Mouse (Mus musculus): ENCODE measurements around the gene Zfp710. TPM values are rescaled to one million over a fixed set of nuclear protein-coding genes. Genes with fewer than 3 reads are reported as not detected.

The Zfp710 gene
- polyA plus RNA-seq, 1 experiment from 2014 or later: 21.5 TPM

- Histone ChIP-seq H3K4me1 (peaks cover 36% of the 10 kb centered on the region), H3K9me3 (no peaks in the 10 kb centered on the region), H3K27me3 (replicated peaks; ENCODE audit: low read depth, poor library complexity, severe bottlenecking) (no peaks in the 10 kb centered on the region), H3K36me3 (replicated peaks) (peaks cover 60% of the 10 kb centered on the region), H3K4me3 (no peak overlapping the region), H3K27ac (replicated peaks) (no peak overlapping the region)
- WGBS: 95% methylated on average over 42 of the region's 42 CpGs
- DNase-seq (ENCODE audit: low spot score): no peak
These were observed 57.3 kb downstream of the Zfp710 start for GRCm38 (mm10) chr7:80081586-80082554.

- H3K36me3 ChIP-seq (replicated peaks): peaks cover 86% of the 10 kb centered on the region
- no peak overlapping the region for H3K4me3 ChIP-seq
- WGBS: 64% methylated on average over 7 of the region's 7 CpGs
- peaks cover 10% of the 10 kb centered on the region for H3K4me1 ChIP-seq
- DNase-seq (ENCODE audit: low spot score): peak; percentile 82
- H3K9me3 ChIP-seq: no peaks in the 10 kb centered on the region
- no peaks in the 10 kb centered on the region for H3K27me3 ChIP-seq (replicated peaks; ENCODE audit: low read depth, poor library complexity, severe bottlenecking)
- H3K27ac ChIP-seq (replicated peaks): no peak overlapping the region
These were observed 59.9 kb downstream of the Zfp710 start for GRCm38 (mm10) chr7:80084484-80084931.

GRCm38 (mm10) chr7:80085970-80086715 is 61.5 kb downstream of the Zfp710 start:
- 85% methylated on average over 33 of the region's 33 CpGs for WGBS
- peaks cover 4% of the 10 kb centered on the region; the same call in 1 of the 2 replicates for H3K4me1 ChIP-seq
- peak; percentile 43 for DNase-seq (ENCODE audit: low spot score)
- no peak overlapping the region for H3K27ac ChIP-seq (replicated peaks)
- no peaks in the 10 kb centered on the region for H3K9me3 ChIP-seq
- H3K27me3 ChIP-seq (replicated peaks; ENCODE audit: low read depth, poor library complexity, severe bottlenecking): no peaks in the 10 kb centered on the region
- no peak overlapping the region for H3K4me3 ChIP-seq
- H3K36me3 ChIP-seq (replicated peaks): peaks cover 99% of the 10 kb centered on the region

- H3K27me3 ChIP-seq (replicated peaks; ENCODE audit: low read depth, poor library complexity, severe bottlenecking): no peaks in the 10 kb centered on the region
- no peak overlapping the region for H3K27ac ChIP-seq (replicated peaks)
- H3K36me3 ChIP-seq (replicated peaks): peaks cover 99% of the 10 kb centered on the region
- H3K9me3 ChIP-seq: no peaks in the 10 kb centered on the region
- 92% methylated on average over 9 of the region's 9 CpGs for WGBS
- DNase-seq (ENCODE audit: low spot score): peak; percentile 10
- no peak overlapping the region for H3K4me3 ChIP-seq
- H3K4me1 ChIP-seq: peaks cover 10% of the 10 kb centered on the region; the same call in 1 of the 2 replicates
These were observed 63.6 kb downstream of the Zfp710 start for GRCm38 (mm10) chr7:80088191-80088590.

GRCm38 (mm10) chr7:80090191-80091003 is 65.8 kb downstream of the Zfp710 start:
- H3K36me3 ChIP-seq (replicated peaks): peaks cover 100% of the 10 kb centered on the region

GRCm38 (mm10) chr7:80091004-80091865 is 66.6 kb downstream of the Zfp710 start:
- DNase-seq (ENCODE audit: low spot score): no peak
- 0 out of 2 replicates have a peak overlapping the region, but pooled peaks have one; percentile 7 for H3K27ac ChIP-seq (replicated peaks)
- H3K36me3 ChIP-seq (replicated peaks): peaks cover 100% of the 10 kb centered on the region
- no peaks in the 10 kb centered on the region for H3K9me3 ChIP-seq
- H3K4me1 ChIP-seq: peaks cover 8% of the 10 kb centered on the region; the same call in 1 of the 2 replicates
- no peaks in the 10 kb centered on the region for H3K27me3 ChIP-seq (replicated peaks; ENCODE audit: low read depth, poor library complexity, severe bottlenecking)
- no peak overlapping the region for H3K4me3 ChIP-seq
- 68% methylated on average over 13 of the region's 13 CpGs for WGBS

More at GRCm38 (mm10) chr7:80090191-80091003, 65.8 kb downstream of the Zfp710 start:
- H3K4me1 ChIP-seq: peaks cover 10% of the 10 kb centered on the region; the same call in 1 of the 2 replicates
- peak; percentile 16 for DNase-seq (ENCODE audit: low spot score)
- no peaks in the 10 kb centered on the region for H3K9me3 ChIP-seq
- H3K4me3 ChIP-seq: no peak overlapping the region
- H3K27ac ChIP-seq (replicated peaks): no peak overlapping the region
- no peaks in the 10 kb centered on the region for H3K27me3 ChIP-seq (replicated peaks; ENCODE audit: low read depth, poor library complexity, severe bottlenecking)
- 87% methylated on average over 18 of the region's 18 CpGs for WGBS

GRCm38 (mm10) chr7:80091866-80092210 is 67.2 kb downstream of the Zfp710 start:
- 0 out of 2 replicates have a peak overlapping the region, but pooled peaks have one; percentile 7 for H3K27ac ChIP-seq (replicated peaks)
- H3K9me3 ChIP-seq: no peaks in the 10 kb centered on the region
- H3K4me3 ChIP-seq: no peak overlapping the region
- H3K27me3 ChIP-seq (replicated peaks; ENCODE audit: low read depth, poor library complexity, severe bottlenecking): no peaks in the 10 kb centered on the region
- H3K36me3 ChIP-seq (replicated peaks): peaks cover 100% of the 10 kb centered on the region
- H3K4me1 ChIP-seq: peaks cover 6% of the 10 kb centered on the region; the same call in 1 of the 2 replicates
- peak; percentile 10 for DNase-seq (ENCODE audit: low spot score)
- WGBS: 84% methylated on average over 4 of the region's 4 CpGs

- H3K27ac ChIP-seq (replicated peaks): no peak overlapping the region
- H3K4me3 ChIP-seq: no peak overlapping the region
- H3K4me1 ChIP-seq: peaks cover 6% of the 10 kb centered on the region; the same call in 1 of the 2 replicates
- DNase-seq (ENCODE audit: low spot score): peak; percentile 9
- H3K9me3 ChIP-seq: no peaks in the 10 kb centered on the region
- WGBS: 89% methylated on average over 9 of the region's 9 CpGs
- peaks cover 100% of the 10 kb centered on the region for H3K36me3 ChIP-seq (replicated peaks)
- no peaks in the 10 kb centered on the region for H3K27me3 ChIP-seq (replicated peaks; ENCODE audit: low read depth, poor library complexity, severe bottlenecking)
These were observed 67.9 kb downstream of the Zfp710 start for GRCm38 (mm10) chr7:80092351-80093046.

GRCm38 (mm10) chr7:80094481-80094880 is 69.9 kb downstream of the Zfp710 start:
- Histone ChIP-seq H3K36me3 (replicated peaks) (peaks cover 100% of the 10 kb centered on the region), H3K27ac (replicated peaks) (no peak overlapping the region), H3K4me1 (peaks cover 6% of the 10 kb centered on the region; the same call in 1 of the 2 replicates), H3K27me3 (replicated peaks; ENCODE audit: low read depth, poor library complexity, severe bottlenecking) (no peaks in the 10 kb centered on the region), H3K9me3 (no peaks in the 10 kb centered on the region), H3K4me3 (no peak overlapping the region)
- 82% methylated on average over 5 of the region's 5 CpGs for WGBS
- peak; percentile 7 for DNase-seq (ENCODE audit: low spot score)

- Histone ChIP-seq H3K9me3 (no peaks in the 10 kb centered on the region), H3K4me1 (peaks cover 6% of the 10 kb centered on the region; the same call in 1 of the 2 replicates), H3K36me3 (replicated peaks) (peaks cover 100% of the 10 kb centered on the region), H3K4me3 (no peak overlapping the region), H3K27me3 (replicated peaks; ENCODE audit: low read depth, poor library complexity, severe bottlenecking) (no peaks in the 10 kb centered on the region), H3K27ac (replicated peaks) (no peak overlapping the region)
- WGBS: 93% methylated on average over 20 of the region's 20 CpGs
- no peak for DNase-seq (ENCODE audit: low spot score)
These were observed 71.1 kb downstream of the Zfp710 start for GRCm38 (mm10) chr7:80095598-80096309.

Data from embryonic facial prominence, embryonic 10.5 days (tissue).